Mouse (Mus musculus): ENCODE results near the gene Ip6k2.

The Ip6k2 gene

DNA sequence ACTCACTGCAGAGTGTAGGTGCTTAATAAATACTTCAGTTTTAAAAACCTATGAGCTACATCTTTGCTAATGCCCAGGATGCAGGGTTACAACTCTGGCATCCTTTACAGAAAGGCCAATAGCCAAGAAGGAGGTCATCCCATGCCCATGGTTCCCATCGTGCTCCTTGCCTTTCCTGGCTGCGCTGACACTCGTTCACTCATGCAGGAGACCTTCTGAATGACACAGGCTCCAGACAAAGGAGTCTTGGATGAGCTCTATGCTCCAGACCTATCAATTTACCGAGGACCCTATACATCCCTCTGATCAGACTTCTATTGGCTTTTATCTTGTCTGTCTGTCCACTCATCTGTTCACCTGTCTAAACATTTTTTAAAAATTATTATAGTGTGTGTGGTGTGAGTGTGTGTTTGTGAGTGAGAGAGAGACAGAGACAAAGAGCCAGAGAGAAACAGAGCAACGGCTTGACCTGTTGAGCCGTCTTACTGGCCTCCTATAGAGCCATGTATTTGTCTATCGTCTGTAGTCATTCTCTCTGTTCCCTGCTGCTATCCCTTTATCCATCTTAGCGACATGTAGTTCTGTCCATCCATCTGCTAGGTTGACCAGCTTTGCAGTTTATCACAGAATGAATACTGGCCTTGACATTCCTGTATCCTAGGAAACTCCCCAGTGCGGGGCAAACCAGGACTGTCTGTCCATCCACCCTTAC is 604 bp upstream of the Ip6k2 start:
- no peak for DNase-seq (ENCODE audit: low read depth, low spot score)

DNA sequence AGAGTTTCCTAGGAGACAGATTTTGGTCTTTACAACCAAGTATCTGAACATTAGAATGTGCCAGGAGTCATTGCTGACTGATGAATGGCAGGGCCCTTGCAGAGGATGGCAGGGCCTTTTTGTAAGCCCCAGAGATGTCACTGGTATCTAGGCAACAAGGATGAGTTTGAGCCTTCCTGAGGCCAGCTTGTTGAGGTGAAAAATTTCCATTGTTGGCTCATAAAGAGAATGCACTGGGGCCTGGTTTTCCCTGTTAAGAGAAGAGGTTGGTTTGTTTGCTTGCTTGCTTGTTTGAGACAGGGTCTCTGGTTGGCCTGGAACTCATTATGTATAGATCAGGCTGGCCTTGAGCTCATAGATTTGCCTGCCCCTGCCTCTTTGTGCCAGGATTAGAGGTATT is 1.8 kb downstream of the Ip6k2 start:
- peak; percentile 45 for DNase-seq (ENCODE audit: low read depth, low spot score)

DNA sequence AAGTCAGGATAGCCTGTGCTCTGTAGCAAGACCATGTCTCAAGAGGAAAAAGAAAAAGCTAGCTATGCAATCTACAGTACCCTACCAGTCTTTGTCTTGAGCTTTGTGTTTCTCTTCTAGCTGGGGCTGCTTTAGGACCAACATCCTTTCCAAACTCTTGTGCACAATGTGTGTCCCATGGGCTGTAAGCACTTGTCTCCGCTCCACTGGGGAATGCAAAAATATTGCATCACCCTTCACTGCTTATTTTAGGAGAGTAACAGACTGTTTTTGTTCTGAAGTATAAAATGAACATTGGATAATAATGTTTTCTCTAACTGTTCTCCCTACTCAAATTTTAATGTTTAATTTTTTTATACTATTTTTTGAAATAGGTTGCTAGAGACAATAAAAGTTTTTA is 2.9 kb downstream of the Ip6k2 start:
- no peak for DNase-seq (ENCODE audit: low read depth, low spot score)

DNA sequence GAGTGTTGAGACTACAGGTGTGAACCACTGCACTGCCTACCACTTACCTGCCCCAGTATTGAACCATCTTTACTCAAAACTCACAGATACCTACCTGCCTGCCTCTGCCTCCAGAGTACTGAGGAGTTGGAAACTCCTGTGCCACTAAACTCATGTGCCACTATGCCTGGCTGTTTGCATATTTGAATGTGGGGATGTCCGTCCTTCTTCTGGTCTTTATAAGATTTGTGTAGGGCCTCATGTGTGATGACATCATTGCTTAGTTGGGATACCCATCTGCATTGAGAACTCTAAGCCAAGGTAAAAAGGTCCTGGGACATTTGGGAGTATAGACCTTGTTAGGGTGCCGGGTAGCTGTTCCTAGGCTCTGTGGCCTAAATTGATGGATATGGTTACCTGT is 3.5 kb downstream of the Ip6k2 start:
- no peak for DNase-seq (ENCODE audit: low read depth, low spot score)

DNA sequence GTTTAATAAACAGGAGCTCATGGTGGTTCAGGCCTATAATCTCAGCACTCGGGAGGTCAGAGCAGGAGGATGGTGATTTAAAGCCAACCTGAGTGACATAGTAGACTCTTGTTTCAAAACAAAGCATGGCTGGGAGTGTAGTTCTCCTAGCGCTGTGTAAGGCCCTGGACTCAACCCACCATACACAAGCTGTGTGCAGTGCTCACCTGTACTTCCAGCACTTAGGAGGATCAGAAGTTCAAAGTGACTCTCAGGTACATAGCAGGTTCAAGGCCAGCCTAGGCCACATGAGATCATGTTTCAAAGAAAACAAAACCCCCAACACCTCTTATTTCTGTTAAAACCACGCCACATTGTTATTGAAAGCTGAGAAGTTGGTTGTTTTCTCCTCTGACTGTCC is 5.1 kb downstream of the Ip6k2 start:
- DNase-seq (ENCODE audit: low read depth, low spot score) = no peak

DNA sequence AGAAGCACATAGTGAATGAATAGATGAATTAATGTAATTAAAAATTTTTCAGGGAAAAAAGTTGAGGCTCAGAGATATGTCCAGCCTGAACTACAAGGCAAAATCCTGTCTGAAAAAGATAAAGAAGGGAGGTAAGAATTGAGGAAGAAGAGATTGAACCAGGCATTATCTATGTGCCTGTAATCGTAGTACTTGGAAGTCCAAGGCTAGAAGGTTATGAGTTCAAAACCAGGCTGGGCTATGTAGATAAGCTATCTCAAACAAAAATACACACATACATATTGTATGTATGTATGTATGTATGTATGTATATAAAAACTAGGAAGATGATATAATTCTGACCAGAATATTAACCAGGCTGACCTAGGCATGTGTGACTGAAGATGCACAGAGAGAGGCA is 8.7 kb downstream of the Ip6k2 start:
- no peak for DNase-seq (ENCODE audit: low read depth, low spot score)

DNA sequence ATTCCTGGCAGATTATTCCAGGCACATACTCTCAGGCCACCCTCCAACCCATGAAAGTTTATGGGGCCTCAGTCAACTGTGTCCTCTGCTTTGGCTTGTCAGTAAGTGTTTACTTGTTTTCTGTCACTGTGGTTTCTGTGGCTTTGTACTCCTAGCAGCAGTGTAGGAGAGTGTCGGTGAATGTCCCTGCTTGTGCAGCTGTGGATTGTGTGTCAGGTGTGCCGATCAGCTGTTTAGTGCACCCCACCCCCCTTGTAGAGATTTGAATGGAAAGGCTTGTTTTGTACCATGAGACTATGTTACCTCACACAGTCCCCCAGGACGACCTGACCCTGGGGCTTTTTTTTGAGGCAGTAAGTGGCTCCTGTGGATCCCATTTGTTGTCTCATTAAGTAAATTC is 9.1 kb downstream of the Ip6k2 start:
- no peak for DNase-seq (ENCODE audit: low read depth, low spot score)

DNA sequence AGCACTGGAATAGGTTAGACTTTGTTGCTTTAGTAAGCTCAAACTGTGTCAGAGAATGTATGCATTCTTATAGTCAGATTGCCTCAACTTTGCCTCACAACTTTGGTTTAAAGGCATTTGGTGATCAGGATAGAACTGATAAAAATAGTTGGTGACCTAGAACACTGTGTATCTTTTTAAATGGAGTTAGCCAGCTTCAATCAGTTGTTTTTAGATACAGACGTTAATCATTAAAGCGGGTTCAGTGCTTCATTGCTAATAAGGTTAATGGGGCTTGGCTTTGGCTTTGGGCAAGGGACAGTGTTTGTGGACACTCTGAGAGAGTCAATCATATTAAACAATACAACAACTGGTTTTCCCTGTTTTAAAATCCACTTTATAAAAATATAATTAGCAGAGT is 11.7 kb downstream of the Ip6k2 start:
- no peak for DNase-seq (ENCODE audit: low read depth, low spot score)

DNA sequence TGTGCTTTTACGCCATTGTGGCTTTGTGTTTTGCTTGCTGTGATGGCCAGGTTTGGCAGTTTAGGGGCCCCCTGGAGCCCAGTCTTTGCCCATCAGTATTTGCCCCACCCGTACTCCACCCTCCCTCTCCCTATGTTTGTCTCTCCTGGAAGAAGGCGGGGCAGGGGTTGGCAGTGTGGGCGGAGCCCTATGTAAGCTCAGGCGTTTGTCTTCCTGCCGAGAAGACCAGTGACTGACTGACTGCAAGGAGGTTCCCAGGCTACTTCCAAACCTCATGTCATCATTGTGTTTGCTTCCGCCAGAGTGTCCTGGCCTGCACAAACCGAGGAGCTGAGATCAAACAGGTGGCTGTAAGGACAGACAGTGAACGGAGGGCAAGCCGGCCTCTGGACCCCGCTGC is 12.2 kb downstream of the Ip6k2 start:
- DNase-seq (ENCODE audit: low read depth, low spot score) = peak; percentile 79

DNA sequence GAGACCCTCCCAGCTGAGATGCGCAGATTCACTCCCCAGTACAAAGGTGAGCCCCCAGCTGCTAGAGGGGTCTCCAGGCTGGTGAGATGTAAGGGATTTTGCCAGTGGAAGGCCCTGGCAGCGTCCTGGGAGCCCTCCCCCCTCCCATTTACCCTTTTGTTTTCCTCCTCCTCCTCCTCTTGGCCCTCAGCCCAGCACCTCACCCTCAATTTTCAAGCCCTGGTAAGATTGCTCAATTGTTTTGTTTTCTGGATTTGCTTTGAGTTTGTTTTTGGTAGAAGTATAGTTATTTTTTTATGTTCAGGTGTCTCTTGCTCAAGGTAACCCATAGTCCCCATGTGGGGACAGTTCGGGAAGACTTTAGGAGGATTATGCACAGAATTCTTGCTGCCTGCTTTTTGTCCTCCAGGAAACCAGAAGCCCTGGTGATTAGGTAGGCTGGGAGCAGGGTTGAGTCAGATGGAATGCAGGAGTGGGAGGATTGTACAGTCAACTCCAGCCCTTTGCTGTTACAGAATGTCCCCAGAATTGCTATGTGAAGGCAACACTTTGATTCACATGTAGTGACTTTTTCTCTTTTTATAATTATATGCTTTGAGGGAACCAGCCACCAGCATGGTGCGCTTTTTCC is 12.9 kb downstream of the Ip6k2 start:
- DNase-seq (ENCODE audit: low read depth, low spot score) = peak; percentile 83

DNA sequence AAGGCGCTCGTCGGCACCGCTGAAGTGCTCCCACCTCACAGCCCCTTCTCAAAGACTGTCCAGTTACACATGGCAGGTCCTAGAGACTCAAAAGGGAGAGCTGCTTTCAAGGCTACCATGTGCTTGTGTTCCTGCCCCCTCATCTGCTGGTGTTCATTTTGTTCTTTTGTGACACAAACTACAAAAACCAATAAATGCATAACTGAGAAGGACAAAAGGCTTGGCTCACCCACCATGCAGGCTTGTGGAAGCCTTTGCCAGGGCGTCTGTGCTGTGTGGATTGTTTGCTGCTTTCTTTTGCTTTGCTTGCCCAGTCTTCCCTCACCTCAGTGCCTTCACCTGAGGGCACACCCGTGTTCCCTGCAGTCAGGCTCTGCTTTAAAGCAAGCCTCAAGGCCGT is 13.9 kb downstream of the Ip6k2 start:
- DNase-seq (ENCODE audit: low read depth, low spot score) = no peak

DNA sequence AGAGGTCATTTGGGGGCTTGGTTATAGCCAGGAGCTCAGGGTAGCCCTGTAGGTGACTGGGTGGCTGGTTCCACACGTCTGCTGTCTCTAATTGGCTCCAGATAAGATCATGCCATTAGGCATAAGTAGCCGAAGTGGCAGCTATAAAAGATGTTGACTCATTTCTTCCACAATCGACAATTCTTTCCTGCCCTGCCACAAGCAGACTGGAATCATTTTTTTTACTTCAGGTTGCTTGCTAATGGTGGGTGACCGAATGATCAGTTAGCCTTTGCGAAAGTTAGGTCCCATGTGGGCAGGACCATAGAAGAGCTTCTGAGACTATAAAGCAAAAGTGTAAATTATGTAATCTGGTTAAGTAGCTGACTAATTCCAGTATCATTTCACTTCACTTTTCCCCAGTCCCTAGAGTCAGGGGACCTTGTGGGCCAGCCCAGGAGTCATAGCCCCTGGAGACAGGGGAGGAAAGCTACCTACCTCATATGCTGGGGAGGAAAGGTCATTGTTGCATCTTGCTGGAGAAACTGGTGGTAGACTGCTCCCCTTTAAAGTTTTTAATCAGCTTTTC is 15.0 kb downstream of the Ip6k2 start:
- DNase-seq (ENCODE audit: low read depth, low spot score) = peak; percentile 25

DNA sequence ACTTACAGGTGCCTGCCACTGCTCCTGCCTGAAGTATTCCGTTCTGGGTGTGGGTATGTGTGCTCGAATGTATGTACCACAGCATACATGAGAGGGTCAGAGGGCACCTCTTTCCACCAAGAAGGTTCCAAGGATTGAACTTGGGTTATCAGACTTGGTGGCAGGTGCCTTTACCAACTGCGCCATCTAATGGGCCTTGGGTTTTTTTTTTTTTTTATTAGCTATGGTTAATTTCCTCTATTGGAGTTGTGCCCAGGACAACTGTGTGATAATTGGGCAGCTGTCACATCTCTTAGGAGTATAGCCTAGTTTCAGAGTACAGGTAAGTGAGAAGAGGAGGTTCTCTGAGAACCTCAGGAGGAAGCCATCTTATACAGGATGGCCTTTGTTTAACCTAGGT is 16.0 kb downstream of the Ip6k2 start:
- no peak for DNase-seq (ENCODE audit: low read depth, low spot score)

DNA sequence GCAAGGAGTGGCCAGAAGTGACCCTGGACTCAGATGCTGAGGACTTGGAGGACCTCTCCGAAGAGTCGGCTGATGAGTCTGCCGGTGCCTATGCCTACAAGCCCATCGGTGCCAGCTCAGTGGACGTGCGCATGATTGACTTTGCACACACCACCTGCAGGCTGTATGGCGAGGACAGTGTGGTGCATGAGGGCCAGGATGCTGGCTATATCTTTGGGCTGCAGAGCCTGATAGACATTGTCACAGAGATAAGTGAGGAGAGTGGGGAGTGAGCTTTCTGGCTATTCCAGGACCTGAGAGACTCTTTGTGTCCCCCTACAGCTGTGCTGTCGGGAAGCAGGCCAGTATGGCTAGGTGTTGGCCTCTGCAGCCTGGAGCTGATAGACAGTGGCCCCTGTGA is 22.2 kb downstream of the Ip6k2 start:
- no peak for DNase-seq (ENCODE audit: low read depth, low spot score)

DNA sequence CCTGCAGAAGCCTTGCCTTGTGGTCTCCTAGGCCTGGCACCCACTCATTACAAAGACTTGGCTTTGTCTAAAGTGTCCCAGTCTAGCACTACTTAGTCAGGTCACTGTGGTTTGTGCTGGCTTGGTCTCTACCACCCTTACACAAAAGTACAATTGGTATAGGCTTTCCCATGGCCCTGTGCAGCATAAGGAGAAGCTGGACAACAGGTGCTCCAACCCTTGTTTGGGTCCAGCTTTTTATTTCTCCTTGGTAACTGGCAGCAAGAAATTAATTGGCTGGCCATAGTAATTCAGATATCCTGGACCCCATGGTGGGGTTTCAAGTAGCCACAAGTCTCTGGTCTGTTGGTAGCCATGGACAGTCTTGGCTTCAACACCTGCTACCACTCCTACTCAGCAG is 22.8 kb downstream of the Ip6k2 start:
- DNase-seq (ENCODE audit: low read depth, low spot score) = no peak

DNA sequence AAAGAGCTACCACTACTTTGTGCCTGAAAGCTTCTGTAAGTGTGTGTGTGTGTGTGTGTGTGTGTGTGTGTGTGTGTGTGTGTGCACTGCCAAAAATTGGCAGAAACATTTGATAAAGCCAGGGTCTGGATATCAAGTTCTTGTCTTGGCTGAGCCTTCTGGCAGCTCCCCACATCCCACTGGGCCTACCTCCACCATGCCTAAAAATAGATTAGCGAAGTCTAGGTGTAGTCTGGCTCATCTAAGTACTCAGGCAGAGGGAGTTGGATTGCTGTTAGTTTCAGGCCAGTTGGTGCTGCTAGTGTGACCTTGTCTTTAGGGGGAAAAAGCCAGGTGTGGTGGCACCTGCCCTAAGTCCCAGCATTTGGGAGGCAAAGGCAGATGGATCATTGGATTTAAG is 23.2 kb downstream of the Ip6k2 start:
- DNase-seq (ENCODE audit: low read depth, low spot score) = no peak

DNA sequence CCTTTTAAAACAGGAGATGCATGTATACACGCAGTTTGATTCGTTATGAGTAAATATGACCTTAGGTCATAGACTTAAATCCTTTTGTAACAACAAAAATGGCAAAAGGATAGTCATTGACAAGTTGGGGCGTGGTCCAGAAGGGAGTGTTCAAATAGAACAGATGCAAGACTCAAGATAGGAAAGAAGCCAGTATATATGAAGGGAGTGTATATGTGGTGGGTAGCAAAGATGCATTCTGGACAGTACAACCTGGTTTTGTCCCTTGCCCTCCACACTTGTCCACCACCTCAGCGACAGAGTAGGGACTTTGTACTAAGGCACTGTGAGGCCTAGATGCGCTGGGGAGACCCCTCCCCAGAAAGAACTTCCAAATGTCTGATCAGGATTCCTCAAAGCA is 24.1 kb downstream of the Ip6k2 start:
- DNase-seq (ENCODE audit: low read depth, low spot score) = no peak

DNA sequence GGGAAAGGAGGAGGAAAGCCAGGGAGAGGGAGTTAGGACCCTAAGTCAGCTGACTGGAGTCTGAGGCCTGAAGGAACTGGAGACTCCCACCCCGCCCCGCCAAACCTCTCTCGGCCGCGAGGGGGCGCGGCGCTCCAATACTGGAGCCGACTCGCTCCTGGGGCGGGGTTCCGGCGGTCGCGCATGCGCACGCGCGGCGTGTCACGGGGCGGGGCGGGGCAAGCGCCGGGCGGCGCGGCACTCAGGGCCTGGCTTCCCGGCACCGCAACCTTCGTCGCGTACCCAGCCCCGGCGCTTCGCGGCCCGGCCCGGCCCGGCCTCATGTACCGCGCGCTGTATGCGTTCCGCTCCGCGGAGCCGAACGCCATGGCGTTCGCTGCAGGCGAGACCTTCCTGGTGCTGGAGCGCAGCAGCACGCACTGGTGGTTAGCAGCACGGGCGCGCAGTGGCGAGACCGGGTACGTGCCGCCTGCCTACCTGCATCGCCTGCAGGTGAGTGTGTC is 24.6 kb downstream of the Ip6k2 start, which contains the start of gene Nckipsd:
Gene Nckipsd, plus strand, starts transcription at position 206 of the 503 bp plus-strand sequence.
- DNase-seq (ENCODE audit: low read depth, low spot score) = peak; percentile 88

DNA sequence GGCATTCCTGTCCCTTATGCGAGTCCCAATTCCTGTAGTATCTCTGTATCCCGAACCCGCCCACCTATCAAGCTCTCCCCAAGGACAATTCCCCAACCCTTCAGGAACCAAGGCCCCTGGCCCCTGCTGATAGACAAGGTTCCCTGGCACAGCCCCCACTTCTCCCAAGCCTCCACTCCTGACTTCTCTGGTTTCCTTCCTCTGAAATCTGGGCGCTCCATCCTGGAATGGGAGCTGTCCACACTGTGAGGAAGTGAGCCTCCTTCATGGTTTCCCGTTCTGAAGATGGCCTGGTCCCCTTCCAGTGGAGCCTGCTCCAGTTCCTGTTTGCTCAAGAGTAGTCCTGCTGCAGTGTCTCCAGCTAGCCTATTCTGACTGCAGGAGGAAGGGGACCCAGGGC is 25.6 kb downstream of the Ip6k2 start:
- no peak for DNase-seq (ENCODE audit: low read depth, low spot score)

DNA sequence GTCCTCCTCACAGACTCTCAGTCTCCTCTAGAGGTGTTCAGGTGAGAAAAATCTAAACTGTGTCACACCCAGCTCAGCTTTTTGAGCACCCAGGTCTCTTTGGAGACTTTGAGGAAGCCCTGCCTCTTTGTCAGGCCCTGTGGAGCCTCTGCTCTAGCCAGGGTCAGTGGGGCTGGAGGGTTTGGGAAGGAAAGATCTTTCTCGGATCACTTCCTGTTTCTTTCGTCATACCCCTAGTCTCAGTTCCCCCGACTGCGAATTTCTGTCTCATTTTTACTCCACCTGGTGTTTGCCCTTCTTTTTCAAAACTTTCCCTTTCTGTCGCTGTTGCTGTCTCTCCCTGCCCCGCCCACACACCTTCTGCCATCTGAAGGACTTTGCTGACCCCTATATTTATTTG is 26.1 kb downstream of the Ip6k2 start:
- no peak for DNase-seq (ENCODE audit: low read depth, low spot score)

DNA sequence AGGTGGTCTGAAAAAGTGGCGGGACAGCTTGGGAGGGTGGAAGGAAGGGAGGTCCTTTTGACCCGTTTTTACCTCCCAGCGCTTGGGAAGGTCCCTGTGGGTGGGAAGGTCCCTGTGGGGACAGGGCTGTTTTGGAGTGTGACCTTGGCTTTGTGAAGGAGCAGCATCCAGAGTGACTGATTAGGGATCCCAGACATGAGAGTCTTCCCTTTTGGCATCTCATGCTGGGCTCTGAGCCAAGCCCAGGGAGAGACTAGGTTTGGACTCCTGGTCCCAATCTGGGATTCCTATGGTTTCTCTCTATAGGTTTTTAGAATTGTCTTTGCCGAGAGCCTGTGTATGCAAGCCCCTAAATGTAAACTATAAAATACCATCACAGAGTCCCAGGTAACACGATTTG is 26.9 kb downstream of the Ip6k2 start:
- DNase-seq (ENCODE audit: low read depth, low spot score) = no peak

DNA sequence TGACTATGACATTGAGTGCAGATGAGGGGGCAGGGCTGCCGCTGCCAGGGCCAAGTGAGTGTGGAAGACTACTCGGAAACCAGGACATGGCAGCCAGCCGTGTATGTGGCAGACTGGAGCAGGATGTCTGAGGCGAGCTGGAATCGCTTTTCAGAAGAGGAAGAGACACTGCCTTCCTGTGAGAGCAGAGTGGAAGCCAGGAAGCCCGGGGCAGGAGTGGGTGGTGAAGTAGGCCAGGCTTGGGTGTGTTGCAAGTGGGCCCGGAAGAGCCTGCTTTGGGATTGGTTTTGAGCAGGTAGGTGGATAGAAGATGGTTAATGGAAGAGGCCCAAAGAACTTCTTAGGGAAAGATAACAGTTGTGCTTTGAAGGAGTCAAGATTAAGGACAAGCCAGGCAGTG is 32.0 kb downstream of the Ip6k2 start:
- no peak for DNase-seq (ENCODE audit: low read depth, low spot score)

DNA sequence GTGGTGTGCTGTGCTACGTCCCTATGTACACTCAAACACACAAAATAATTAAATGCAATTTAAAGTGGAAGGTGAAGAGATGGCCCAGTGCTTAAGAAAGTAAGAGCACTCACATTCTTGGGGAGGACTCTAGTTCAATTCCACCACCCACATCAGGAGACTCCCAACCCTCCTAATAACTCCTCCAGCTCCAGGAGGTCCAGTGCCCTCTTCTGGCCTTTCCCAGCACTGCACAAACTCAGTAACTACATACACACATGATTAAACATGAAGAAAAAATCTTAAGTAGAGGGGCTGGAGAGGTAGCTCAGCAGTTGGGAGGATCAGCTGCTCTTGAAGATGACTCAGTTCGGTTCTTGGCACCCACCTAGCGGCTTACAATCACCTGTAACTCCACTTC is 35.9 kb downstream of the Ip6k2 start:
- DNase-seq (ENCODE audit: low read depth, low spot score) = peak; percentile 71
